Mouse (Mus musculus) brain, embryonic 18.5 days (tissue): ENCODE data around the gene H2-M11.

Experiments
- DNase-seq: peaks from one replicate; pipeline ENCODE4 v3.0.0-alpha.2; 2012; ENCODE audit warnings: low read depth, low spot score

The H2-M11 gene

GRCm38 (mm10) chr17:36546775-36547174 is at the start of gene H2-M11:
TSS of gene H2-M11 (plus strand) at chr17:36547075.
- DNase-seq = no peak

GRCm38 (mm10) chr17:36500435-36500834 is 46.4 kb upstream of the H2-M11 start:
- no peak for DNase-seq

DNA sequence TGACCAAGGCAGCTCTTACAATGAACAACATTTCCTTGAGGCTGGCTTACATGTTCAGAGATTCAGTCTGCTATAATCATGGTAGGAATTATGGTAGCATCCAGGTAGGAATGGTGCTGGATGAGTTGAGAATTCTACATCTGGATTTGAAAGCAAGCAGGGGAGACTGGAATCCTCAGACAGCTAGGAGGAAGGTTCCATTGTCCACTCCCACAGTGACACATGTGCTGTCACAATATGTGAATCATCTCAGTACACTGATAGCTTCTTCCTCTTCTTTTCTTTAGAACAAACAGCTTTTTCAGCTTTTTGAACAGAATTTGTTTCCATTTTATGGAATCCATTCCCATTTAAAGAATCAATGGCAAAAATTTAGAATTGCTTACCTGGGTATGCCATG is 43.0 kb upstream of the H2-M11 start:
- DNase-seq = no peak
